Mouse (Mus musculus) hindbrain, embryonic 13.5 days (tissue): ENCODE results near the gene Fosl2. TPM values are rescaled to one million over a fixed set of nuclear protein-coding genes. Genes with fewer than 3 reads are reported as not detected.

Experiments
- ATAC-seq: fragments of 200-750 bp; cut with Nextera tagmentation; 2 replicates; pipeline ENCODE4 v1.8.0; 2017; ENCODE audit warnings: moderate TSS enrichment; ENCODE audit not compliant: low FRiP score
- H3K27ac ChIP-seq: fragments of 300-500 bp; sonication (generic); 2 replicates; pipeline ENCODE4 v1.5.1; 2015; ENCODE audit warnings: inconsistent platforms, mild to moderate bottlenecking, moderate library complexity
- H3K27me3 ChIP-seq: fragments of 300-500 bp; sonication (generic); 2 replicates; pipeline ENCODE4 v1.6.1; 2015; ENCODE audit warnings: mild to moderate bottlenecking, inconsistent platforms
- H3K36me3 ChIP-seq: fragments of 300-500 bp; sonication (generic); 2 replicates; pipeline ENCODE4 v1.6.1; 2015; ENCODE audit warnings: mild to moderate bottlenecking, inconsistent platforms
- H3K4me1 ChIP-seq: fragments of 300-500 bp; sonication (generic); replicated peaks from 2 replicates; pipeline ENCODE4 v1.6.1; 2015; ENCODE audit warnings: inconsistent platforms
- H3K4me2 ChIP-seq: fragments of 300-500 bp; sonication (generic); 2 replicates; pipeline ENCODE4 v1.6.1; 2015; ENCODE audit warnings: inconsistent platforms, mild to moderate bottlenecking, moderate library complexity
- H3K4me3 ChIP-seq: fragments of 300-500 bp; sonication (generic); 2 replicates; pipeline ENCODE4 v1.5.1; 2015; ENCODE audit warnings: mild to moderate bottlenecking, inconsistent platforms
- H3K9ac ChIP-seq: fragments of 300-500 bp; sonication (generic); 2 replicates; pipeline ENCODE4 v1.6.1; 2015; ENCODE audit warnings: mild to moderate bottlenecking, inconsistent platforms
- H3K9me3 ChIP-seq: fragments of 300-500 bp; sonication (generic); 2 replicates; pipeline ENCODE4 v1.6.1; 2016; ENCODE audit warnings: inconsistent platforms
- WGBS: fragments of 180-500 bp; shearing (Covaris S2); methylation state at CpG from one replicate; pipeline ENCODE4 v1.1.7; 2015; 5-methylcytosine and 5-hydroxymethylcytosine counted together
- polyA plus RNA-seq: library from polyadenylated mRNA; unstranded; fragments of >200 nt; fragmentation: Nextera tagmentation; extraction: Ambion mirVana; gene quantifications from 2 replicates; pipeline ENCODE4 v1.2.1, GENCODE M21; 2015

Gene Fosl2
- polyA plus RNA-seq, result 0.36 and 0.40 TPM in 2 replicates

GRCm38 (mm10) chr5:32135336-32136206, at the start of gene Fosl2:
Gene Fosl2 (plus strand): TSS chr5:32135801.
- peak within 1 kb of the TSS; percentile 59 for H3K4me3 ChIP-seq
- H3K4me2 ChIP-seq, result peak within 1 kb of the TSS; percentile 96
- ATAC-seq, result peak; percentile 88
- peak within 1 kb of the TSS; percentile 83 for H3K27ac ChIP-seq
- H3K4me1 ChIP-seq, result peaks cover 38% of the 10 kb centered on the region
- H3K9ac ChIP-seq, result peak within 1 kb of the TSS; percentile 75
- H3K9me3 ChIP-seq, result no peaks in the 10 kb centered on the region
- H3K36me3 ChIP-seq, result no peaks in the 10 kb centered on the region
- under 1% methylated on average over 74 of the region's 85 CpGs for WGBS
- peaks cover 81% of the 10 kb centered on the region for H3K27me3 ChIP-seq

DNA sequence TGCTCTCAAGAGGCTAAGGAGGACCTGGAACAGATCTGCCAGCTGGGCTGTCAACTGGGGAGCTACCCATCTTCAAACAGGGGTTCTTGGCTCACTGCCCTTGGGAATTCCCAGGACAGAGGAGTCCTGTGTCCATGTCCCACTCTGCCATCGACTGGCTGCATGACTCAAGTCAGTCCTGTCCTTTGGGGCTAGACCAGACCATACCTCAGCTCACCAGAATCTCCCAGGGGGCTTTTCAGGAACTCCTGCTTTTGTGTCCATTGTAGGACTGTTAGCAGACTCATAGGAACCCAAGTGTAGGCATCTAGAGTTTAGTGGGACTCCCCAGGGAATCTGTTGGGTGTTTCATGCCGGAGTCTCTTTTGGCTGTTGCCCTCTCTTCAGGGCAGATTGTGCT, 49.6 kb upstream of the Fosl2 start:
- Histone ChIP-seq H3K9ac (no peak overlapping the region), H3K27ac (no peak overlapping the region), H3K4me2 (no peak overlapping the region), H3K27me3 (no peaks in the 10 kb centered on the region), H3K9me3 (no peaks in the 10 kb centered on the region), H3K4me1 (peaks cover 3% of the 10 kb centered on the region), H3K36me3 (no peaks in the 10 kb centered on the region), H3K4me3 (no peak overlapping the region)
- ATAC-seq, result no peak
- 96% methylated on average over 2 of the region's 2 CpGs for WGBS

DNA sequence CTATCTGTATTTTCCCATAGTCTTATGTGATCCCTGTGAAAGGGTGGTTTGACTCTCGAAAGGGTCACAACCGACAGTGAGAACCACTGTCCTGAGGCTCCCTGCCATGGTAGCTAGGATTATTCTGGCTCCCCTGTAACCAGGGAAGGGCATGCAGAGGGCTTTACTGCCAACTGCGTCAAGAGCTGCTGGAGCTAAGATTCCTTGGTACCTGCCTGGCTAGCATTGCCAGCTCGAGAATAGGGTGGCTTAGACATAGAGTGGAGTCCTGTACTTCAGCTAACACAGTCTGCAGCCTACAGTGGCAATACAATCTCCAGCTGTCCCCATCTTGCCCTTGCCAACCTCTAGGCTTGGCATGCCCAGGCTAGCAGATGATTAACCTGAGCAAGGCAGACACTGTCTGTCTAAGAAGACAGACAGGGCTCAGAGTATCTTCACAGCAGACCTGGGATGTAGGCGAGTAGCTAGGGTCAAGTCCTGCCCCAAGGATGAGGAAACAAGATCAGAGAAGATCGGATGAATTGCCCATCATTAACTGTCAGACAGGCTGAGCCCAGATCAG, 49.0 kb upstream of the Fosl2 start:
- ATAC-seq, result no peak
- no peaks in the 10 kb centered on the region for H3K4me1 ChIP-seq
- no peaks in the 10 kb centered on the region for H3K27me3 ChIP-seq
- H3K4me3 ChIP-seq, result no peak overlapping the region
- H3K36me3 ChIP-seq, result no peaks in the 10 kb centered on the region
- H3K9me3 ChIP-seq, result no peaks in the 10 kb centered on the region
- H3K4me2 ChIP-seq, result no peak overlapping the region
- 89% methylated on average over 6 of the region's 6 CpGs for WGBS
- H3K9ac ChIP-seq, result no peak overlapping the region
- H3K27ac ChIP-seq, result no peak overlapping the region

DNA sequence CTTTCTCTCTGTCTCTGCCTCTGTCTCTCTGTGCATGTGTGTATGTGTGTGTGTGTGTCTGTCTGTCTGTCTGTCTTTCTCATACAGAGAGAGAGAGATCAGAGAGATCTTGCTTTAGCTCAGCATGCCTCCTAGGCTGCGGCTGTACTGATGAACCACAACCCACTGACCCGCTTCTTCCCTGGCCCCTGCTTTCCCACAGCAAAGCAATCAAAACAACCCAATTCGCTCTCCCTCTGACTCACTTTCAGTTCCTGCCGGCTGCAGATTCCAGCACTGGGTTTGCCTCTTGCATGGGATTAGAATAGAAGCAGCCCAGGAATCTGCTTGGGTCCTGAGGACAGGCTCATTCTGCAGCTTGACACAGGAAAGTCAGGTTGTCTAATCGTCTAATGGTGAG, 46.1 kb upstream of the Fosl2 start:
- Histone ChIP-seq H3K4me2 (no peak overlapping the region), H3K9ac (no peak overlapping the region), H3K27me3 (no peaks in the 10 kb centered on the region), H3K9me3 (no peaks in the 10 kb centered on the region), H3K4me1 (no peaks in the 10 kb centered on the region), H3K27ac (no peak overlapping the region), H3K4me3 (no peak overlapping the region), H3K36me3 (no peaks in the 10 kb centered on the region)
- ATAC-seq, result no peak
- 68% methylated on average over 5 of the region's 5 CpGs for WGBS

- no peak overlapping the region for H3K9ac ChIP-seq
- H3K27ac ChIP-seq, result no peak overlapping the region
- H3K36me3 ChIP-seq, result no peaks in the 10 kb centered on the region
- no peak overlapping the region for H3K4me2 ChIP-seq
- H3K4me1 ChIP-seq, result no peaks in the 10 kb centered on the region
- no peak for ATAC-seq
- H3K4me3 ChIP-seq, result no peak overlapping the region
- H3K9me3 ChIP-seq, result no peaks in the 10 kb centered on the region
- no peaks in the 10 kb centered on the region for H3K27me3 ChIP-seq
Observed at GRCm38 (mm10) chr5:32092281-32092680, 43.3 kb upstream of the Fosl2 start.

- H3K9ac ChIP-seq, result no peak overlapping the region
- peaks cover 11% of the 10 kb centered on the region for H3K4me1 ChIP-seq
- no peaks in the 10 kb centered on the region for H3K9me3 ChIP-seq
- H3K4me2 ChIP-seq, result no peak overlapping the region
- ATAC-seq, result no peak
- H3K4me3 ChIP-seq, result no peak overlapping the region
- H3K27me3 ChIP-seq, result no peaks in the 10 kb centered on the region
- 78% methylated on average over 3 of the region's 3 CpGs for WGBS
- H3K27ac ChIP-seq, result no peak overlapping the region
- no peaks in the 10 kb centered on the region for H3K36me3 ChIP-seq
Observed at GRCm38 (mm10) chr5:32098691-32099090, 36.9 kb upstream of the Fosl2 start.

GRCm38 (mm10) chr5:32102484-32102883, 33.1 kb upstream of the Fosl2 start:
- Histone ChIP-seq H3K9me3 (no peaks in the 10 kb centered on the region), H3K4me3 (no peak overlapping the region), H3K27ac (no peak overlapping the region; the same call in 1 of the 2 replicates), H3K4me2 (no peak overlapping the region), H3K9ac (no peak overlapping the region), H3K27me3 (no peaks in the 10 kb centered on the region), H3K4me1 (peaks cover 11% of the 10 kb centered on the region), H3K36me3 (no peaks in the 10 kb centered on the region)
- 41% methylated on average over 5 of the region's 5 CpGs for WGBS
- no peak; the same call in 1 of the 2 replicates for ATAC-seq

DNA sequence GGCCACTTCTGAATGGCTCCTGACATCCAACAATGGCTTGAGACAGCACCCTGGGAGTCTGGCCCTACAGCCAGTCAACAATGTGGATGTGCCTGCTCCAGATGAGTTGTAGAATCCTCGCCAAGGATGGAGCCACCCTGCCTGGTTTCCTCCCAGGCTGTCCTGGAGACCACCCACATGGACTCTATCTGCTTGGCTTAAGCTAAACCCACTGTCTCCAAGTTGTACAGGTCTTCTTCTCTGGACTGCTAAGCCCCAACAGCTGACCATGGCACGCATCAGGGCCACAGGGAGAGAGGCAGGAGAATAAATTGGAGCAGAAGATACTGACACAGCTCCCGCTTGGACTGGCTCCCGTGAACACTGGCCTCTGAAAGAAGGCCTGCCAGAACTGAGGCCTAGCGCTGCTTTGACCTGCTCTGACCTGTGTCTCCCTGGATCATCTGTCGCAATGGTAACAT, 32.6 kb upstream of the Fosl2 start:
- H3K27ac ChIP-seq, result no peak overlapping the region
- no peak for ATAC-seq
- no peaks in the 10 kb centered on the region for H3K27me3 ChIP-seq
- H3K4me2 ChIP-seq, result no peak overlapping the region
- no peaks in the 10 kb centered on the region for H3K36me3 ChIP-seq
- H3K9ac ChIP-seq, result no peak overlapping the region
- no peak overlapping the region for H3K4me3 ChIP-seq
- H3K9me3 ChIP-seq, result no peaks in the 10 kb centered on the region
- H3K4me1 ChIP-seq, result peaks cover 11% of the 10 kb centered on the region
- 79% methylated on average over 6 of the region's 6 CpGs for WGBS

DNA sequence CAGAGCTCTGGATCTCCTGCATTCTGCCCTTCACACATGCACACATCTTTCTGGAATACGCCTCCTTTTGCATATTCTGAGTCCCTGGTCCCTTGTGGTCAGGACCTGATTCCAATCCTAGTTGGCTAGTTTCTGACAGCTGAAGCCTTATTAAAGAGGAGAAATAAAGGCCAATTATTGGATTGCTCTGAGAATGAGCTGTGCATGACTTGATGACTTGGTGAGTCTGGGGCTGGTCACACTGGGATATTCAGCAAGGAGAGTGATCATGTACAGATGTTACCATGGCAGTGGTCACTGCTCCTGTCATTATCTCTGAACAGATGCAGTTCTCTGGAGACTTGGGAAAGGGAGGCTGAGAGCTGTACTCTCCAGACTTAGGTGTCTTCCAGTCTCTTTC, 32.1 kb upstream of the Fosl2 start:
- Histone ChIP-seq H3K9me3 (no peaks in the 10 kb centered on the region), H3K36me3 (no peaks in the 10 kb centered on the region), H3K4me3 (no peak overlapping the region), H3K27ac (no peak overlapping the region), H3K9ac (no peak overlapping the region), H3K27me3 (no peaks in the 10 kb centered on the region), H3K4me1 (peaks cover 11% of the 10 kb centered on the region), H3K4me2 (no peak overlapping the region)
- 91% methylated on average over 1 of the region's 1 CpGs for WGBS
- no peak for ATAC-seq

DNA sequence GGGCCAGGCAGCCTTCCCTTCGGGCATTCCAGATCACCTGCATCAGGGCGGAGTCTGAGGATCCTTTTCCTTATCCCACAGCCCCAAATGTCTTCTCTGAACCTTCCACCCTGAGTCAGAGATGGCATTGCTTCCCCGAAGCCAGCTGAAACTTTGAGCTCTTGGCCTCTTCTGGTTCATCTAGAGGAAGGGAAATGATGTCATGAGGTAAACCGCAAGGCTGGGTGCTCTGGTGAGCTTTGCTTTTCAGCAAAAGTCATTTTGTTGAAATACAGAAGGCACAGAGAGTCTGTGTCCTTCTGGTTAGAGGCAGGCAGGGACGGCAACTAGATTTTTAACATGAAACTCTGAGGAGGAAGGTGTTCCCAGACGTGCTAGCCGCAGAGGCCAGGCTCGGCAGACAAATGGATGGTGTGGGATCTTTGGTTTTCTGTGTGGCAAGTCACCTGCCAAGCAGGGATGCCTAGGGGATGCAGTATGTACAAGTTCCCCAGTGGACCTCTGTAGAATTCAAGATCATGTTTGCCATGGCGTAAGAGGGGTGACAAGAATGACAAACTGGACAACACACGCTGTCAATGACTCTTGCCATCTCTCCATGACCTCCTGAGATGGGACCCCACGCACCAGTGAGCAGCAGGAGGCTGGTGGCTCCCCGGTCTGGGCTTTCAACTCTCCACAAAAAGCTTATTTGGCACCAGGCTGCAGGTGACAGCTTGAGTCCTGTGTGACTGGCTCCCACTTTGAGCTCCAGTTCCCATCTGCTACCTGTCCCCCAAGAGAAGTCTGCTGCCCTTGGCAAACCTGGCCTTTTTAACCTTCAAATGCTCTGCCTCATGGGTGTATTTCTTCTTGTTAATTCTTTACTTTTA, 31.2 kb upstream of the Fosl2 start:
- H3K4me1 ChIP-seq, result peaks cover 11% of the 10 kb centered on the region
- no peaks in the 10 kb centered on the region for H3K27me3 ChIP-seq
- H3K9ac ChIP-seq, result no peak overlapping the region
- no peak overlapping the region for H3K4me3 ChIP-seq
- WGBS, result 87% methylated on average over 12 of the region's 12 CpGs
- no peaks in the 10 kb centered on the region for H3K36me3 ChIP-seq
- H3K9me3 ChIP-seq, result no peaks in the 10 kb centered on the region
- no peak for ATAC-seq
- H3K4me2 ChIP-seq, result no peak overlapping the region
- no peak overlapping the region for H3K27ac ChIP-seq

DNA sequence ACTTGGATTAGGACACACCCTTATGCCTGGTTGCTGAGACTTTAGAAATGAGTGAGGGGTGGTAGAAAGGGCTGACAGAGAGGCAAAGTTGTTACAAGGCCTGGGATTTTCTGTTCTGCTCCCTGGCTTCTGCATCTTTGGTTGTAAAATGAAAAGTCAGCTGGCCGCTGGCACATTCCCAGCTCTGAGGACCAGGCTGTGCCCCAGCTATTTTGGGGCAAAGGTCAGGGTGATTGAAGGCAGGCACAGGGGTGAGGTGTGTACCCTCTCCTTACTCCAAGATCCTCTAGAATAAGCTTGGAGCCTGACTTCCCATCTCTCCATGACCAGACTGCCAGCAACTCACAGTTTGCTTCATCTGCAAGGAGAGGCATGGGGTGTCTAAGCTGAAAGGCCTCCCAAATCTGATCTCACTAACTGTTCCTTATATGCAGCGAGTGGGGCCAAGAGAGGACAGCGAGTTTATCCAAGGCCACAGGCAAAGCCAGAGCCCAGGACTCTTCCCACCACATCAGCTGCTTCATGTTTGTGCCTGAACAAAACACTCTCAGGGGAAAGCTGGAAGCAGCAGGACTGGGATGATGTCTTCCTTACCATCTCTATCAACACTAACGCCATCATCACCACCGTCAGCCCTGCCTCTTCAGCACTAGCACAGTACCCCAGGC, 29.0 kb upstream of the Fosl2 start:
- Histone ChIP-seq H3K36me3 (no peaks in the 10 kb centered on the region), H3K27ac (no peak overlapping the region), H3K4me3 (no peak overlapping the region), H3K27me3 (no peaks in the 10 kb centered on the region), H3K4me2 (no peak overlapping the region), H3K9me3 (no peaks in the 10 kb centered on the region), H3K4me1 (peaks cover 11% of the 10 kb centered on the region), H3K9ac (no peak overlapping the region)
- 90% methylated on average over 5 of the region's 5 CpGs for WGBS
- no peak for ATAC-seq

DNA sequence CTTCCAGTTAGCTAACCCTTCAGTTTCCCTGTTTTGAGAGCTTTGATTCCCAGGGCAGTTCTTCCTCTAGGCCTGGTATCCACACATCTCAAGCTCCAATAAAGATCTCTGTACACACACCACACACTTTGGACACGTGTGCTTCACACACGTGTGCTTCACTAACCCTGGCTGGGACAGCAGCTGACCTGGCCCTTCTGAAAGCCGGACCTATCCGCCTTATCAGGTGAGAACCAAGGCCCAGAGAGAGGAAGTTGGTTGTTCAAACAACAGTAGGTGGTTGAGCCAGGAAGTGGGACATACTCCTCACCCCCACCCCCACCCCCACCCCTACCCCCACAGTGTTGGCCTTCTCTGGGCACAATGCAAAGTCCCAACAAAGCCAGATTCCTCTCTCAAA, 24.9 kb upstream of the Fosl2 start:
- no peaks in the 10 kb centered on the region for H3K9me3 ChIP-seq
- no peak for ATAC-seq
- no peaks in the 10 kb centered on the region for H3K36me3 ChIP-seq
- no peak overlapping the region for H3K4me2 ChIP-seq
- H3K27me3 ChIP-seq, result no peaks in the 10 kb centered on the region
- WGBS, result 92% methylated on average over 4 of the region's 4 CpGs
- H3K9ac ChIP-seq, result no peak overlapping the region
- H3K4me3 ChIP-seq, result no peak overlapping the region
- no peaks in the 10 kb centered on the region for H3K4me1 ChIP-seq
- H3K27ac ChIP-seq, result no peak overlapping the region
